Comparison of ENCODE assay signal across 28 mouse cellular contexts in genomic region chr4:26223267-26223666, GRCm38 (mm10).
"Had no signal": no experiment of that assay in that cellular context is flagged by ENCODE, and none has a peak within 500 bp of the region (broad histone marks: within the 10 kb centered on the region; RNA-seq: fewer than 3 reads in every experiment).

No protein-coding gene starts in this region.

- H3K9ac ChIP-seq: heart, embryonic 12.5 days; hindbrain, embryonic 12.5 days; hindbrain, embryonic 14.5 days; intestine, embryonic 15.5 days; limb, embryonic 12.5 days; liver, embryonic 13.5 days; liver, embryonic 15.5 days had no signal

- H3K4me1 ChIP-seq: heart, embryonic 10.5 days; heart, embryonic 12.5 days; hindbrain, embryonic 10.5 days; hindbrain, embryonic 12.5 days; intestine, embryonic 15.5 days; limb, embryonic 10.5 days; limb, embryonic 12.5 days; liver, embryonic 13.5 days; liver, embryonic 15.5 days had no signal

- ATAC-seq: hindbrain, embryonic 16.5 days; inflammation-experienced regulatory T-cells, adult 6 months; intestine, embryonic 15.5 days; intestine, postnatal 0 days had no signal

- H3K27ac ChIP-seq: gastrocnemius, adult 2 months; heart, embryonic 10.5 days; hindbrain, embryonic 10.5 days; hindbrain, embryonic 12.5 days; hindbrain, embryonic 14.5 days; intestine, embryonic 15.5 days; layer of hippocampus, adult 2 months; left cerebral cortex, adult 2 months; limb, embryonic 10.5 days; limb, embryonic 12.5 days; liver, embryonic 13.5 days; liver, embryonic 15.5 days had no signal

- H3K36me3 ChIP-seq: heart, embryonic 10.5 days; heart, embryonic 12.5 days; hindbrain, embryonic 10.5 days; hindbrain, embryonic 12.5 days; intestine, embryonic 15.5 days; limb, embryonic 10.5 days; limb, embryonic 12.5 days; liver, embryonic 13.5 days; liver, embryonic 15.5 days had no signal

- H3K4me2 ChIP-seq: heart, embryonic 12.5 days; hindbrain, embryonic 12.5 days; hindbrain, embryonic 14.5 days; intestine, embryonic 15.5 days; limb, embryonic 12.5 days; liver, embryonic 11.5 days; liver, embryonic 13.5 days; liver, embryonic 15.5 days had no signal

- H3K4me3 ChIP-seq: gastrocnemius, adult 2 months; heart, embryonic 10.5 days; heart, embryonic 12.5 days; hindbrain, embryonic 10.5 days; hindbrain, embryonic 12.5 days; intestine, embryonic 15.5 days; layer of hippocampus, adult 2 months; left cerebral cortex, adult 2 months; limb, embryonic 10.5 days; limb, embryonic 12.5 days; liver, embryonic 13.5 days; liver, embryonic 15.5 days had no signal

- H3K9me3 ChIP-seq: heart, embryonic 10.5 days; heart, embryonic 12.5 days; hindbrain, embryonic 10.5 days; hindbrain, embryonic 12.5 days; intestine, embryonic 15.5 days; limb, embryonic 10.5 days; limb, embryonic 12.5 days; liver, embryonic 13.5 days; liver, embryonic 15.5 days had no signal

- H3K27me3 ChIP-seq: heart, embryonic 12.5 days; hindbrain, embryonic 12.5 days; intestine, embryonic 15.5 days; limb, embryonic 12.5 days; liver, embryonic 13.5 days; liver, embryonic 15.5 days had no signal

- DNase-seq: gastrocnemius, adult 2 months; gastrocnemius, postnatal 10 days; gastrocnemius, postnatal 25 days; heart, adult 18-20 months; heart, postnatal 10 days; heart, postnatal 4 days; kidney, adult 18-20 months; kidney, adult 8-10 months; kidney, postnatal 10 days; kidney, postnatal 25 days; kidney, postnatal 4 days; liver; liver, embryonic 13.5 days had no signal
